Mouse (Mus musculus) forebrain, postnatal 0 days (tissue): ENCODE results near the gene Gsap. TPM values are rescaled to one million over a fixed set of nuclear protein-coding genes. Genes with fewer than 3 reads are reported as not detected.

Experiments
- ATAC-seq: fragments of 200-750 bp; cut with Nextera tagmentation; 2 replicates; pipeline ENCODE4 v1.8.0; 2017; ENCODE audit warnings: mild to moderate bottlenecking, moderate library complexity
- DNase-seq: peaks from one replicate; pipeline ENCODE4 v3.0.0-alpha.2; 2015
- H3K27ac ChIP-seq: fragments of 300-500 bp; sonication (generic); 2 replicates; pipeline ENCODE4 v1.5.1; 2014; ENCODE audit warnings: low read depth, mild to moderate bottlenecking, antibody characterized with exemption, low read length, moderate library complexity, mixed read lengths
- H3K27me3 ChIP-seq: fragments of 300-500 bp; sonication (generic); 2 replicates; pipeline ENCODE4 v1.6.1; 2014; ENCODE audit warnings: mild to moderate bottlenecking, low read length, mixed read lengths; ENCODE audit not compliant: insufficient read depth
- H3K36me3 ChIP-seq: fragments of 300-500 bp; sonication (generic); 2 replicates; pipeline ENCODE4 v1.6.1; 2014; ENCODE audit warnings: mild to moderate bottlenecking, moderate library complexity; ENCODE audit not compliant: insufficient read depth
- H3K4me1 ChIP-seq: fragments of 300-500 bp; sonication (generic); 2 replicates; pipeline ENCODE4 v1.6.1; 2014; ENCODE audit warnings: antibody characterized with exemption; ENCODE audit not compliant: insufficient read depth
- H3K4me2 ChIP-seq: fragments of 300-500 bp; sonication (generic); 2 replicates; pipeline ENCODE4 v1.6.1; 2014; ENCODE audit warnings: low read depth, mild to moderate bottlenecking, moderate library complexity
- H3K4me3 ChIP-seq: fragments of 300-500 bp; sonication (generic); 2 replicates; pipeline ENCODE4 v1.5.1; 2014; ENCODE audit warnings: low read depth, low read length, mixed read lengths
- H3K9ac ChIP-seq: fragments of 300-500 bp; sonication (generic); 2 replicates; pipeline ENCODE4 v1.6.1; 2014; ENCODE audit warnings: mild to moderate bottlenecking
- H3K9me3 ChIP-seq: fragments of 300-500 bp; sonication (generic); 2 replicates; pipeline ENCODE4 v1.6.1; 2016; ENCODE audit warnings: low read length
- CTCF ChIP-seq: sonication (generic); IDR thresholded peaks from 2 replicates; pipeline ENCODE4 v1.5.1; 2016; ENCODE audit warnings: antibody characterized with exemption, control low read depth, low read depth
- WGBS: fragments of 180-500 bp; shearing (Covaris S2); extraction: QIAGEN DNeasy Blood & Tissue Kit; methylation state at CpG from one replicate; pipeline ENCODE4 v1.1.7; 2014; 5-methylcytosine and 5-hydroxymethylcytosine counted together
- polyA plus RNA-seq: library from polyadenylated mRNA; unstranded; fragments of >200 nt; fragmentation: Nextera tagmentation; extraction: Ambion mirVana; gene quantifications from 2 replicates; pipeline ENCODE4 v1.2.1, GENCODE M21; 2015
- total RNA-seq: library from RNA; depleted of rRNA; stranded (reverse); fragments of >200 nt; gene quantifications from 2 replicates; pipeline ENCODE4 v1.2.3, GENCODE M21; 2014

The Gsap gene
- total and polyA plus RNA-seq, 2 experiments from 2014 or later: 7.7 to 9.4 TPM

DNA sequence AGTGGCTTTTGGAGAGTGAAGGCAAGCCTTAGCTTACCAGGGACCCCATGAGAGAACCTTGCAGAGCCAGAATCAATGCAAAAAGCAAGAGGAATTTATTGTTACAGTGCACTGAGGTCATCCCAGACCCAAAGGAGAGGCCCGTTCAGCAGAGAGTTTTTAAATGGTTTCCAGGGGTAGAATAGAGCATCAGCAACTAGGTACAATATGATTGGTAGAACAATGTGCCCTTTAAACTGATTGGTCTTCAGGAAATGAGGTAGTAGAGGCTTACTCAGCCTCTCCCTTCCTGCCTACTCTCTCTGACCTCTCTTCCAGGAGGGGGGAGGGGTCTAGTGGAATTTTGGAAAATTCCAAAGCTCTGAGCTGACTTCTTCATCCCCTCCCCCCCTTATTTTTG is 59.2 kb downstream of the Gsap start:
- DNase-seq (no peak), ATAC-seq (no peak)
- H3K27ac ChIP-seq: no peak overlapping the region
- H3K4me2 ChIP-seq: no peak overlapping the region
- H3K4me1 ChIP-seq: no peaks in the 10 kb centered on the region; the same call in 1 of the 2 replicates
- H3K36me3 ChIP-seq: no peaks in the 10 kb centered on the region
- TF ChIP-seq CTCF: no peak
- no peaks in the 10 kb centered on the region for H3K27me3 ChIP-seq
- H3K9me3 ChIP-seq: no peaks in the 10 kb centered on the region
- H3K4me3 ChIP-seq: no peak overlapping the region
- 82% methylated on average over 1 of the region's 1 CpGs for WGBS
- no peak overlapping the region for H3K9ac ChIP-seq

DNA sequence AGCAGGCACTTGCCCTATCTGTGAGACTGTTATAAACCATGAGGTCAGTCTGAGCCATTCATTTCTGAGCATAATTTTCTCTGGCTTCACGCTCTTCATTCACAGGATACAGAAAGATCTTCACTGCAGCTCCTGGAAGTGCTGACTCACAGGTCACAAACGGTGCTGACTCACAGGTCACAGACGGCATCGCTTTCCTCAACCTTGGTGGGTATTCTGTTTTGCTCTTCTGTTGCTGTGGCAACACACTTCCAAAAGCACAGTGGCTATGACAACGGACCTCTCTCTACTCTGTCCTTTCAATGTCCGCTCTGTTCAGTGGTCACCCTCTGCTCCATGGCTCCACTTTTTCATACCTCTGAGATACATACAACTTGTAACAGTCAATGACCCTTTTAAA is 60.7 kb downstream of the Gsap start:
- Histone ChIP-seq H3K27ac (no peak overlapping the region), H3K4me1 (no peaks in the 10 kb centered on the region; the same call in 1 of the 2 replicates), H3K36me3 (no peaks in the 10 kb centered on the region), H3K9me3 (no peaks in the 10 kb centered on the region), H3K9ac (no peak overlapping the region), H3K4me2 (no peak overlapping the region), H3K4me3 (no peak overlapping the region), H3K27me3 (no peaks in the 10 kb centered on the region)
- 71% methylated on average over 6 of the region's 6 CpGs for WGBS
- ATAC-seq (peak; percentile 77), DNase-seq (no peak)
- no peak for TF ChIP-seq CTCF

DNA sequence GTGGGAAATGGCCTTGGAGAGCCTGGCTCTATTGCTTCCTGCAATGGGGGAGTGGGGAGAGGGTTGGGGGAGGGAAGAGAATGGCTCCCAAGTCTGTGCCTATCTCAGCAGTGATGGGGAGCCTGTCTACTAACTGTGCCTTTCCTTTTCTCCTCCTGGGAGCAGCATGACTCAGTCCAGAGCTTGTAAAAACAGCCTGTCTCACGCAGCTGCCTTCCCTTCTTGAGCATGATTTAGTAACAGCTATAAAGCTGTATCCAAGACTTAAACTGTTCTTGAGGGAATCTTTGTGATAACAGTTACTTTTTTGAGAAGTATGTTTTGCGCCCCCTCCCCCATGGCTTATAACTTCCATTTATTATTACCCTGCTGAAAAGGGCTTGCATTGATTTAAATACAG is 61.9 kb downstream of the Gsap start:
- no peaks in the 10 kb centered on the region for H3K9me3 ChIP-seq
- H3K27me3 ChIP-seq: no peaks in the 10 kb centered on the region
- no peak for TF ChIP-seq CTCF
- WGBS: 78% methylated on average over 2 of the region's 2 CpGs
- H3K9ac ChIP-seq: no peak overlapping the region
- no peak overlapping the region for H3K4me2 ChIP-seq
- no peak overlapping the region for H3K4me3 ChIP-seq
- no peaks in the 10 kb centered on the region; the same call in 1 of the 2 replicates for H3K4me1 ChIP-seq
- DNase-seq (no peak), ATAC-seq (peak; percentile 79)
- H3K27ac ChIP-seq: no peak overlapping the region
- H3K36me3 ChIP-seq: no peaks in the 10 kb centered on the region

DNA sequence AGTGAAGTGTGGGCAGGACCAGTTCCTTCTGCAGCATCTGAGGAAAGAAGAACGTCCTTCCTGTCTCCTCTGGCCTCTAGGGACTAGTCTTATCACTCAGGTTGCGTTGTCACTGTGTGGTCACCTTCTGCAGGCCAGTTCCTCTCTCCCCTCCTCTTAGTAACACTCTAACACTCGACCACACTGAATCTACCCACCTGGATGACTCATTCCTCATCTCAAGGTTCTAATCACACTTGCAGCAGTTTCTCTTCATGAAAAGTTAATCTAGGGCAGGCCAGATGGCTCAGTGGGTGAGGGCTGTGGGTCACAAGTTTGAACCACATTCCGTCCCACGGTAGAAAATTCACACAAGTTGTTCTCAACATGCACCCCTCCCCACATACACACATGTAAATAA is 62.8 kb downstream of the Gsap start:
- Histone ChIP-seq H3K36me3 (no peaks in the 10 kb centered on the region), H3K4me3 (no peak overlapping the region), H3K27me3 (no peaks in the 10 kb centered on the region), H3K4me2 (no peak overlapping the region), H3K9me3 (no peaks in the 10 kb centered on the region), H3K27ac (no peak overlapping the region), H3K9ac (no peak overlapping the region), H3K4me1 (no peaks in the 10 kb centered on the region; the same call in 1 of the 2 replicates)
- TF ChIP-seq CTCF: no peak
- ATAC-seq: no peak
- no peak for DNase-seq
- WGBS: 82% methylated on average over 5 of the region's 5 CpGs

DNA sequence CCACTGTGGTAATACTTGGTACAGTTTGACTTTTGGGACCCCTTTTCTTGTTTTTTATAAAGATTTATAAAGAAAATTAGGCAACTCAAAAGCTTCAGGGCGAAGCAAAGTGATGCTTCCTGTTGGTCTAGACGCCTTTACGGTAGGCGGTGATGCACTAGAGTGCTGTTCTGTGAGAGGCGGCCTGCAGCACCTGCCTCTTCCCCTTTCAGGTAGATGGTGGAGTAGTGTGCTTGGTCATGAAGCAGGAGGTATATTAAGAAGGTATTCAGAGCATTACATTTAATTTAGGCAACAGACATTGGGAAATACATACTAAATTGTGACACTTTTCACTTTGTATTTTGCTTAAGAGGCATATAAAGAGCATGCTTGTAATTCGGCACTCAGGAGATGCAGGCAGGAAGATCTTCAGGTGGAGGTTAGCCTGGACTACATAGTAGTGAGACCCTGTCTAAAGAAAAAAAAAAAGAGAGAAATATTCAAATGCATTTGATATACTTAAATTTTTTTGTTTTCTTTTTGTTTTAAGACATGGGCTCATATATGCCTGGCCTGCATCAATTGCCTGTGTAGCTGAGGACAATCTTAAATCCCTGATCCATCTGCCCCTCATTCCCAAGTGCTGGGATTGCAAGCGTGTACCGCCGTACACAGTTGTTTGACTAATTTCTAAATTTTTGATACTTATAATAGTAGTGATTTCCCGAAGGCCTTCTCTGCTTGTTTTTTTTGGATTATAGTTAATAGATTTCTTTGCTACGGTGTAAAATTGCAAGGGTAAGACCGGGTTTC is 68.9 kb downstream of the Gsap start:
- DNase-seq: no peak
- H3K4me2 ChIP-seq: no peak overlapping the region
- no peak overlapping the region for H3K27ac ChIP-seq
- H3K27me3 ChIP-seq: no peaks in the 10 kb centered on the region
- no peak for ATAC-seq
- H3K9ac ChIP-seq: no peak overlapping the region
- no peak overlapping the region for H3K4me3 ChIP-seq
- no peaks in the 10 kb centered on the region for H3K36me3 ChIP-seq
- no peaks in the 10 kb centered on the region for H3K4me1 ChIP-seq
- 93% methylated on average over 12 of the region's 12 CpGs for WGBS
- no peaks in the 10 kb centered on the region for H3K9me3 ChIP-seq
- no peak for TF ChIP-seq CTCF

DNA sequence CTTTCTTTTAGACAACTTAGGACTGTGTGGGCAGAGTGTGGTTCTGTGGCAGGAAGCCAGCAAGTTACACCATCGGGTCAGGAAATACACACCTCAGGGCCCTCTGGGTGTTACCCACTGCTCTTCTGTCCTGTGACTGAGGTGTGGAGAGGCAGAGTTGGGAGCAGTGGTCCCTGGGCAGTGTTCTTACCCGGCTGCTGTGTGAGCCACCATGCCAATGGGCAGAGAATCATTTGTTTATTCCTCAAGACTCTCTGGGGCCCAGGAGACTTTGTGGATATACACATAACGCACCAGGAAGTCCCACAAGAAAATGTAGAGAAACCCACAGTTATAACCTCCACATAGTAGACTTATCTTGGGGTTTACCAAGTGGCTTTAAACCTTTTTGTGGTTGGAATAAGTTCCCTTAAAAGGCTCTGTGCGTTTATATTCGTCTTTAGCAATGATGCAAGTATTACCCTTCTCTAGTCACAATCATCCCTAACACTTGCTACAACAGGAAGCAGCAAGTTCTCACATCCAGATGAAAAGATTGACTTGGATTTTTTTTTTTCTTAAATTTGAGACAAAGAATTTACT is 69.6 kb downstream of the Gsap start:
- H3K9ac ChIP-seq: no peak overlapping the region
- no peak overlapping the region for H3K4me3 ChIP-seq
- no peak for ATAC-seq
- 89% methylated on average over 5 of the region's 5 CpGs for WGBS
- no peak for DNase-seq
- H3K9me3 ChIP-seq: no peaks in the 10 kb centered on the region
- no peaks in the 10 kb centered on the region for H3K36me3 ChIP-seq
- no peak overlapping the region for H3K4me2 ChIP-seq
- H3K27me3 ChIP-seq: no peaks in the 10 kb centered on the region
- TF ChIP-seq CTCF: no peak
- H3K27ac ChIP-seq: no peak overlapping the region
- H3K4me1 ChIP-seq: no peaks in the 10 kb centered on the region

DNA sequence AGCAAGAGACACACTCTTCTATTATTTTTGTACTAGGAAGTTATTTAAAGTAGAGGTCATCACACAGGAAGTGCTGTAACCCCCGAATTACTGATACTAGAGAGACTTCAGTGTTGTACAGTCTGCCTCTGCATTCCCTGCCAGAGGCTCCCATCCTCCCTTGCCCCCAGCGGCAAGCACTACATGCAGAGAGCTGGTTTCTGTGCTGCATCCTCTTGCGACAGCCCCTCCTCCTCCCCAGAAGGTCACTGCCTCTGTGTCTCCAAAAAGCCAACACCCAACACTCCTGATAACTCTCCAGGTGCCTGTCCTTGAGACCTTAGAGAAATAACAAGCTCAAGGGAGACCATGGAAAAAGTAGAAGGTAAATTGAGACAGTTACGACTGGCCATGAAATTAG is 71.1 kb downstream of the Gsap start:
- Histone ChIP-seq H3K4me3 (no peak overlapping the region), H3K27me3 (no peaks in the 10 kb centered on the region), H3K27ac (no peak overlapping the region), H3K36me3 (no peaks in the 10 kb centered on the region), H3K4me2 (no peak overlapping the region), H3K4me1 (no peaks in the 10 kb centered on the region), H3K9ac (no peak overlapping the region), H3K9me3 (no peaks in the 10 kb centered on the region)
- 79% methylated on average over 4 of the region's 4 CpGs for WGBS
- ATAC-seq (no peak), DNase-seq (no peak)
- no peak for TF ChIP-seq CTCF
